Mouse (Mus musculus) liver, embryonic 11.5 days (tissue): ENCODE measurements around the gene Cd247. TPM values are rescaled to one million over a fixed set of nuclear protein-coding genes. Genes with fewer than 3 reads are reported as not detected.

Experiments
- ATAC-seq: fragments of 200-750 bp; cut with Nextera tagmentation; replicated peaks from 2 replicates; pipeline ENCODE4 v1.8.0; 2017; ENCODE audit warnings: moderate number of reproducible peaks, mild to moderate bottlenecking, moderate TSS enrichment, moderate library complexity; ENCODE audit not compliant: low FRiP score
- DNase-seq: peaks from one replicate; pipeline ENCODE4 v3.0.0-alpha.2; 2017; ENCODE audit warnings: low spot score
- H3K27ac ChIP-seq: fragments of 300-500 bp; sonication (generic); 2 replicates; pipeline ENCODE4 v1.5.1; 2014; ENCODE audit warnings: mild to moderate bottlenecking, low read depth, low read length, control low read depth
- H3K27me3 ChIP-seq: fragments of 300-500 bp; sonication (generic); replicated peaks from 2 replicates; pipeline ENCODE4 v1.6.1; 2014; ENCODE audit warnings: low read length, mixed read lengths; ENCODE audit not compliant: control insufficient read depth, insufficient read depth
- H3K36me3 ChIP-seq: fragments of 300-500 bp; sonication (generic); 2 replicates; pipeline ENCODE4 v1.6.1; 2014; ENCODE audit warnings: mild to moderate bottlenecking, low read length, moderate library complexity, mixed read lengths; ENCODE audit not compliant: control insufficient read depth, insufficient read depth
- H3K4me1 ChIP-seq: fragments of 300-500 bp; sonication (generic); replicated peaks from 2 replicates; pipeline ENCODE4 v1.6.1; 2014; ENCODE audit warnings: low read length, mixed read lengths; ENCODE audit not compliant: control insufficient read depth, insufficient read depth
- H3K4me2 ChIP-seq: fragments of 300-500 bp; sonication (generic); 2 replicates; pipeline ENCODE4 v1.6.1; 2014; ENCODE audit warnings: mild to moderate bottlenecking, control low read depth, moderate library complexity
- H3K4me3 ChIP-seq: fragments of 300-500 bp; sonication (generic); 2 replicates; pipeline ENCODE4 v1.5.1; 2014; ENCODE audit warnings: low read depth, low read length, control low read depth
- H3K9ac ChIP-seq: fragments of 300-500 bp; sonication (generic); 2 replicates; pipeline ENCODE4 v1.6.1; 2014; ENCODE audit warnings: low read depth, low read length, control low read depth
- H3K9me3 ChIP-seq: fragments of 300-500 bp; sonication (generic); 2 replicates; pipeline ENCODE4 v1.6.1; 2016; ENCODE audit warnings: low read length, inconsistent platforms, mixed read lengths; ENCODE audit not compliant: control insufficient read depth
- WGBS: fragments of 180-500 bp; shearing (Covaris S2); extraction: QIAGEN DNeasy Blood & Tissue Kit; methylation state at CpG from one replicate; pipeline ENCODE4 v1.1.7; 2014; 5-methylcytosine and 5-hydroxymethylcytosine counted together
- polyA plus RNA-seq: library from polyadenylated mRNA; unstranded; fragments of >200 nt; fragmentation: Nextera tagmentation; extraction: Ambion mirVana; gene quantifications from 2 replicates; pipeline ENCODE4 v1.2.1, GENCODE M21; 2014

The Cd247 gene
- polyA plus RNA-seq, 1 experiment from 2014 or later = 0.77 TPM

DNA sequence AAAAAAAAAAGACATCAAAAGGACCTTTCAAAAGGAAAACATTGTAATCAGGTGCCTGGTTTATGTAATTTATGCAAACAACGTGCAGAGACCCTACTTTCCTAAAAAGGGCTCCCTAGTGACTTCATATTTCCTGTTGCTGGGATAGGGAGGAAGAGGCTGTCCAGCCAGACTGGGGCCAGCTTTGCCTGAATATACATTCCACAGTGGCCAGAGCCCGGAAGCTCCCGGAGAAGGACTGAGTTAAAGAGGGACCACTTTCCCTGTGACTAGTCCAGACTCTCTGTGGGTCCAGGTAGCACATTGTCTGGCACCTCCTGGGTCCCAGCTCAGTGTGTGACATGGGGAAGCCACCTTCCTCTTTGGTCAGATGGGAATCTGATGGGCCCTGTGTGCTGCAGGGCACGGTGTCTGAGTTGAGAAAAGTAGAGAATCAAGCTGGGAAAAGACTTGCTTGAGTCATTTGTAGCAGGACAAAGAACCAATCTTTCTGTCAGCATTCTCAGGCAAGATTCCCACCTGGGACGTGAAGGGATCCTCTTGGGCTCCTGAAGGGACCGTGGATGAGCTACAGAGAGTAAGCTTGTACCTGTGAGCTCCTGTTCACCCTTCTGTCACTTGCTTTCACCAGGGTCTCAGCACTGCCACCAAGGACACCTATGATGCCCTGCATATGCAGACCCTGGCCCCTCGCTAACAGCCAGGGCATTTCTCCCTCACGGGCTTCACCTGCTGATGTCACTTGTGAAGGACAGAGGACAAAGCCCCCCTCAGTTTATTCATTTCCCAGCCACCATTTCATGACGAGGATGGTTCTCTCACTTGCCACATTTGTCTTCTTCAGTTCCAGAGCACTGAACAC is 72.1 kb downstream of the Cd247 start:
- Histone ChIP-seq H3K9me3 (no peaks in the 10 kb centered on the region), H3K36me3 (no peaks in the 10 kb centered on the region), H3K4me3 (no peak overlapping the region), H3K4me2 (no peak overlapping the region), H3K4me1 (peaks cover 3% of the 10 kb centered on the region; the same call in 1 of the 2 replicates), H3K27me3 (no peaks in the 10 kb centered on the region), H3K9ac (no peak overlapping the region), H3K27ac (no peak overlapping the region)
- DNase-seq (peak; percentile 31), ATAC-seq (0 out of 2 replicates have a peak, but pooled peaks have one; percentile 24)
- 61% methylated on average over 9 of the region's 9 CpGs for WGBS

DNA sequence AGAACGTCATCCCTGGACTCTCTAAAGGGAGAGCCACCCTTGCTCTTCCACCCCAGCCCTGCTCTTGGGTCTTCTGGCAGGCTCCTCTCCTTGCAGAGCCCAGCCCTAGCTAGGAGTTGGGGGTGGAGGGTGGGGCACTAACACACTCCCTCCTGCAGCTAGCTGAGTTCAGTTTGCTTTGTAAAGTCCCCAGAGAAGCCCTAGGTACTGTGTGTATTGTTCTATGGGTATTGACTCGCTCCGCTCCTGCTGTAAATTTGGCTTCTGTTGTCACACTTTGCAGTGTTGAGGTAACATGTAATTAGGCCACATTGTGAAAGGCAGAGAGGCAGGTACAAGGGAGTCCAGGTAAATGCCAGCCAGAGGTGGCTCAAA is 72.7 kb downstream of the Cd247 start:
- H3K4me1 ChIP-seq = peaks cover 3% of the 10 kb centered on the region; the same call in 1 of the 2 replicates
- H3K27me3 ChIP-seq = no peaks in the 10 kb centered on the region
- no peaks in the 10 kb centered on the region for H3K36me3 ChIP-seq
- no peak overlapping the region for H3K9ac ChIP-seq
- WGBS = 85% methylated on average over 3 of the region's 3 CpGs
- DNase-seq = peak; percentile 28
- no peaks in the 10 kb centered on the region for H3K9me3 ChIP-seq
- H3K4me2 ChIP-seq = no peak overlapping the region
- no peak overlapping the region for H3K4me3 ChIP-seq
- H3K27ac ChIP-seq = no peak overlapping the region
- no peak for ATAC-seq

DNA sequence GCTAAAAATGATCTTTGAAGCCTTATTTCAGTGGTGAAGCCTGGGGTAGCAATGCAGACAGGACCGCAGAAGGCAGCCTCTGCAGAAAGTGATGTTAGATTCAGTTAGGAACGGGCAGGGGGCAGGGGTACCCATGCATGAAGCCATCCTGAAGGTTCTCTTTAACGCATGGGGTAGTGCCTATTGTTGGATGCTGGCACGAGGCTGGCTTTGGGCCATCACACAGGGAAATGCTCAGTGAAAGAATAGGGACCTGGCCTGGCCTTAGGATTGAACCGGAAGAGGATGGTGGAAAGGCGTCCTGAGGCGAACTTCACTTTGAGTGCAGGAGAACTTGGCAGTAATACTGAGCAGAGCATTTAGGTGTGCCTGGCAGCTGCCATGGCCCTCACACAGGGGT is 73.6 kb downstream of the Cd247 start:
- DNase-seq (no peak), ATAC-seq (no peak)
- Histone ChIP-seq H3K27ac (no peak overlapping the region), H3K9ac (no peak overlapping the region), H3K27me3 (no peaks in the 10 kb centered on the region), H3K4me1 (peaks cover 3% of the 10 kb centered on the region; the same call in 1 of the 2 replicates), H3K36me3 (peaks cover 2% of the 10 kb centered on the region; the same call in 1 of the 2 replicates), H3K4me2 (no peak overlapping the region), H3K4me3 (no peak overlapping the region), H3K9me3 (no peaks in the 10 kb centered on the region)
- WGBS = 83% methylated on average over 7 of the region's 7 CpGs

DNA sequence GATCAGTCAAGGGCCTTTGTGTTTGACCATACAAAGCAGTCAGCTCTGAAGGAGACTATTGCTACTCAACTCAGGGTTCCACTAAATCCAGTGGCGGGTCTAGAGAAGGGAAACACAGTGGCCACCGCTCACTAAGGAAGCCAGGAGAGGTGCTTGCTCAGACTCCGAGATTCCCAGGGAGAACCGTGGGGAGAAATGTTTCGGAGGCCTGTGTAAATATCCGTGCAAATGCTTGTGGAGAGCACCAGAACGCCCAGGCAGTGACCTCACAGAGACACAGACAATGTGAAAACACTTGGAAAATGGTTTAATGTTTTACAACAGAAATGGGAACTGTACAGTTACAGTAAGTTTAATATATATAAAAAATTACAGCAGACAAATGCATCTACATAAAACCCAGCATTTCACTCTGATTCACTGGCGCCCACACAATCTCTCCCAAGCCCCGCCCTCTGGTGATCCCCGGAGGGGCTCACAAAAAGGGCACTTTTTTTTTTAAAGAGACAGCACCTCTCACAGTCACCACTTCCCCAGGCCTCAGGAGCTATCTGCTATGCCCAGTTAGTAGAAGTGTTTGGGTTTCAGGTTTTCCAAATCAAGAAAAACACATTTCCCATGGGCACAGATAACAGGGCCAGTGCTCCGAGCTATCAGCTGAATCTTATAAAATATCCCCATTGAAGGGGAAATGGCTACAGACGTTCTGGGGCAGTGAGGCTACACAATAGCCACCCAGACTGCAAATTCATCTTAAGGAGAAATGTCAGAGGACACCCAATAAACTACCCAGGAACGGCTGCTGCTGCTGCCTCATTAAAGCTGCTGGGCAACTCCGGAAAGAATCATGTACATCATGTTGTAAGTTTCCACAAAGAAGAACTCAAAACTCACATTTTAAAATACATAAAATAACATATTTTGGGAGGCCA is 76.6 kb downstream of the Cd247 start:
- DNase-seq (no peak), ATAC-seq (peak; percentile 46; the same call in 1 of the 2 replicates)
- no peak overlapping the region for H3K4me2 ChIP-seq
- no peak overlapping the region for H3K4me3 ChIP-seq
- peaks cover 2% of the 10 kb centered on the region; the same call in 1 of the 2 replicates for H3K36me3 ChIP-seq
- no peak overlapping the region for H3K9ac ChIP-seq
- H3K9me3 ChIP-seq = no peaks in the 10 kb centered on the region
- H3K27me3 ChIP-seq = no peaks in the 10 kb centered on the region
- WGBS = 54% methylated on average over 14 of the region's 14 CpGs
- peaks cover 5% of the 10 kb centered on the region; the same call in 1 of the 2 replicates for H3K4me1 ChIP-seq
- H3K27ac ChIP-seq = no peak overlapping the region

DNA sequence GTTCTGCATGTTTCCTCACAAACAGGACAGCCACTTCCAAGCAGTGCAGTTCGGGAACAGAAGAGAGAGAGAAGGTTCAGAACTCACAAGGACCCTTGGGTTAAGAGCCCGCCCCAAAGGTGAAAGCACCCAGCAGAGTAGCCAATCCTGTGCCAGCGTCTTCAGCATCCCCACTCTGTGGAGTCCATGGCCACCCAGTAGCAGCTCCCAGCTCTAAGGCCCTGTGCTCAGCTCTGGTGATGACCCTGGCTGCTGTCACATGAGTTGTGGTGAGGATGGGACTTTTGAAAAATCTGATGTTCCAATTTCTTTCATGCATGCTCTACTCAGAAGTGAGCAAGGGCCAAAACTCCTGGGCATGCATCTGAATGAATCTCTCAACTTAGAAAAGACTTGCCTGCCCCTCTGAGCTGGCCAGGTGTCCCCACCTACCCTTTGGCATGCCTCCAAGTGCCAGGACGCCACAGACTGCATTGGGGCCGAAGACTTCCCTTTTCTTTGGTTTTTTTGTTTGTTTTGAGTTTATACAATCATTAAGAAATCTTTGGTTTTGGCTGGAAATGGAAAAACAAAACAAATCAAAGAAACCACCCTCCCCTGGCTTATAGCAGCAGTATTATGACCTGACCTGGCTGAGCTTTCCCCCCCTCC is 78.3 kb downstream of the Cd247 start:
- Histone ChIP-seq H3K4me1 (peaks cover 5% of the 10 kb centered on the region; the same call in 1 of the 2 replicates), H3K9ac (no peak overlapping the region), H3K27me3 (no peaks in the 10 kb centered on the region), H3K4me3 (no peak overlapping the region), H3K4me2 (no peak overlapping the region), H3K9me3 (no peaks in the 10 kb centered on the region), H3K36me3 (peaks cover 2% of the 10 kb centered on the region; the same call in 1 of the 2 replicates), H3K27ac (no peak overlapping the region)
- DNase-seq (peak; percentile 27), ATAC-seq (0 out of 2 replicates have a peak, but pooled peaks have one; percentile 7)
- 81% methylated on average over 5 of the region's 5 CpGs for WGBS

DNA sequence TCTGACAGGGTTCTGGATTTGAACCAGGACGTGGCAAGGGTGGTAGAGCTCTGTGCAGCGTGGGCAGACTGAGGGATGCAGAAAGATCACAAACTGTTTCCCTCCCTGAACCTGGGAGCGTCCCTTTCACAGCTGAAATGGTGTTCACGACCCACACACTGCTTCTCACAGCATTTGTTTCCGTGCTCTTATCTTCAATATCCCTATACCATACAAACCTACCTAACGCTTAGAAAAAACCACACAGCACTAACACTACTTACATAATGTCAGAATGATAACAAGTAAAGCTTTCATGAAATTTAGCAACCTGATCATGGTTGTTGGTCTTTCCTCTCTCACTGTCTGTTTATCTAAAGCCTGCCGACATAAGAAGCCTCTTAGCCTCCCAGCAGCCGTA is 80.2 kb downstream of the Cd247 start:
- Histone ChIP-seq H3K27me3 (no peaks in the 10 kb centered on the region), H3K27ac (no peak overlapping the region), H3K4me3 (no peak overlapping the region), H3K4me1 (peaks cover 5% of the 10 kb centered on the region; the same call in 1 of the 2 replicates), H3K9me3 (no peaks in the 10 kb centered on the region), H3K36me3 (peaks cover 2% of the 10 kb centered on the region; the same call in 1 of the 2 replicates), H3K9ac (no peak overlapping the region), H3K4me2 (no peak overlapping the region)
- ATAC-seq (peak; percentile 20; the same call in 1 of the 2 replicates), DNase-seq (no peak)
- 73% methylated on average over 8 of the region's 8 CpGs for WGBS

DNA sequence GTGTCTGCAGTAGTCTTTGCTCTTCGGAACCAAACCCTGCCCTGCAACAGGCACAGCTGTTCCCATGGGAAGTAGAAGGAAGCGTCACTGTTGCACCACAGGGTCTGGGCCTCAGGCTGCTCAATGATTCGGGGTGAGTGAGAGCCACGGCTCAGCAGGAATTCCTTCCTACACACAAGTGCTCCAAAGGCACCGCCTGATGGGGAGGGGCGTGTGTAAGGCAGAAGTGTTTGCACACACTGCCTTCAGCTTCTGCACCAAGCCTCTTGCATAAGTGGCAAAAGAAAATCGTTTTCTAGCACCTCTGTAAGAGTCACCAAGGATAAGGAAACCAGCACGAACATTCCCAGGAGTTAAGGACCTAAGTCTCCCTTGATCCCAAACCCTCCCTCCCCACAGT is 86.2 kb downstream of the Cd247 start:
- no peaks in the 10 kb centered on the region; the same call in 1 of the 2 replicates for H3K4me1 ChIP-seq
- no peaks in the 10 kb centered on the region for H3K27me3 ChIP-seq
- no peaks in the 10 kb centered on the region for H3K9me3 ChIP-seq
- H3K27ac ChIP-seq = no peak overlapping the region
- no peak overlapping the region for H3K9ac ChIP-seq
- no peaks in the 10 kb centered on the region for H3K36me3 ChIP-seq
- H3K4me2 ChIP-seq = no peak overlapping the region
- ATAC-seq = no peak; the same call in 1 of the 2 replicates
- WGBS = 60% methylated on average over 8 of the region's 8 CpGs
- H3K4me3 ChIP-seq = no peak overlapping the region
- no peak for DNase-seq
